Mouse (Mus musculus): Measurements from ENCODE around the gene Abtb1. TPM values are rescaled to one million over a fixed set of nuclear protein-coding genes. Genes with fewer than 3 reads are reported as not detected.

Abtb1 gene
- polyA plus RNA-seq, 1 experiment from 2014 or later, result 44.6 TPM

- H3K4me3 ChIP-seq (ENCODE audit: low read length), result no peak overlapping the region
Observed at GRCm38 (mm10) chr6:88857830-88858229, 16.0 kb upstream of the Abtb1 start.

DNA sequence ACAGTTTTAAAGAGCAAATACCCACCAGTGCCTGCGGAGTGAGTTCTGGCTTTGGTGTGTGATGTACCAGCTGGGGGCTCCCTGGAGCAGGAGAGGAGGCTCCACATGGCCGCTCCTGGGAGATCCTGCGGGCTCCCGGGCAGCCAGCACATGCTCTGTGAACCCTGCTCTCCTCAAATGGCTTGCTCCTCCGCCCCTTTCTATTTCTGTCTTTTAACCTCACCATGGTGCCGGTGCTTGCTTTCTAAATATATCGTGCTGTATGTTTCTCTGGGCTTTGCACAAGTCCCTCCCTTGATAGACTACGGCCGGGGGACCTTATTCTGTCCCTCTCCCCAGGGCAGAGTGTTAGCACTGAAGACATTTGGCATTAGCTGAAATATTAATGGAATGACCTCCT is 15.5 kb upstream of the Abtb1 start:
- Histone ChIP-seq H3K4me3 (ENCODE audit: low read length) (no peak overlapping the region), H3K27me3 (ENCODE audit: insufficient read depth, low read length) (no peaks in the 10 kb centered on the region), H3K9ac (replicated peaks; ENCODE audit: low read length) (no peak overlapping the region), H3K9me3 (ENCODE audit: low read length) (no peaks in the 10 kb centered on the region; the same call in 1 of the 2 replicates), H3K4me2 (replicated peaks; ENCODE audit: low read depth, low read length) (no peak overlapping the region), H3K27ac (ENCODE audit: low read length) (0 out of 2 replicates have a peak overlapping the region, but pooled peaks have one; percentile 5), H3K4me1 (ENCODE audit: insufficient read depth, low read length) (no peaks in the 10 kb centered on the region), H3K36me3 (ENCODE audit: insufficient read depth, low read length) (peaks cover 6% of the 10 kb centered on the region)
- WGBS, result 33% methylated on average over 9 of the region's 9 CpGs
- peak; percentile 47; the same call in 1 of the 2 replicates for ATAC-seq (ENCODE audit: low FRiP score, low TSS enrichment)

More at GRCm38 (mm10) chr6:88857830-88858229, 16.0 kb upstream of the Abtb1 start:
- Histone ChIP-seq H3K9ac (replicated peaks; ENCODE audit: low read length) (0 out of 2 replicates have a peak overlapping the region, but pooled peaks have one; percentile 24), H3K27me3 (ENCODE audit: insufficient read depth, low read length) (no peaks in the 10 kb centered on the region), H3K4me1 (ENCODE audit: insufficient read depth, low read length) (no peaks in the 10 kb centered on the region), H3K36me3 (ENCODE audit: insufficient read depth, low read length) (peaks cover 6% of the 10 kb centered on the region), H3K9me3 (ENCODE audit: low read length) (no peaks in the 10 kb centered on the region; the same call in 1 of the 2 replicates), H3K4me2 (replicated peaks; ENCODE audit: low read depth, low read length) (no peak overlapping the region), H3K27ac (ENCODE audit: low read length) (0 out of 2 replicates have a peak overlapping the region, but pooled peaks have one; percentile 5)
- no peak for ATAC-seq (ENCODE audit: low FRiP score, low TSS enrichment)
- WGBS, result 79% methylated on average over 6 of the region's 6 CpGs

- H3K27me3 ChIP-seq (ENCODE audit: insufficient read depth, low read length), result no peaks in the 10 kb centered on the region
- no peaks in the 10 kb centered on the region for H3K4me1 ChIP-seq (ENCODE audit: insufficient read depth, low read length)
- peaks cover 4% of the 10 kb centered on the region; the same call in 1 of the 2 replicates for H3K9me3 ChIP-seq (ENCODE audit: low read length)
- peaks cover 4% of the 10 kb centered on the region; the same call in 1 of the 2 replicates for H3K36me3 ChIP-seq (ENCODE audit: insufficient read depth, low read length)
- WGBS, result 22% methylated on average over 5 of the region's 5 CpGs
- no peak overlapping the region for H3K9ac ChIP-seq (replicated peaks; ENCODE audit: low read length)
- no peak for ATAC-seq (ENCODE audit: low FRiP score, low TSS enrichment)
- H3K27ac ChIP-seq (ENCODE audit: low read length), result no peak overlapping the region
- H3K4me2 ChIP-seq (replicated peaks; ENCODE audit: low read depth, low read length), result no peak overlapping the region
- no peak overlapping the region for H3K4me3 ChIP-seq (ENCODE audit: low read length)
Observed at GRCm38 (mm10) chr6:88855636-88856035, 13.9 kb upstream of the Abtb1 start.

GRCm38 (mm10) chr6:88854509-88854908 is 12.7 kb upstream of the Abtb1 start:
- Histone ChIP-seq H3K9me3 (ENCODE audit: low read length) (peaks cover 4% of the 10 kb centered on the region; the same call in 1 of the 2 replicates), H3K27ac (ENCODE audit: low read length) (no peak overlapping the region), H3K4me3 (ENCODE audit: low read length) (no peak overlapping the region), H3K9ac (replicated peaks; ENCODE audit: low read length) (no peak overlapping the region), H3K4me1 (ENCODE audit: insufficient read depth, low read length) (no peaks in the 10 kb centered on the region), H3K4me2 (replicated peaks; ENCODE audit: low read depth, low read length) (no peak overlapping the region), H3K27me3 (ENCODE audit: insufficient read depth, low read length) (no peaks in the 10 kb centered on the region), H3K36me3 (ENCODE audit: insufficient read depth, low read length) (peaks cover 4% of the 10 kb centered on the region; the same call in 1 of the 2 replicates)
- ATAC-seq (ENCODE audit: low FRiP score, low TSS enrichment), result no peak
- 74% methylated on average over 5 of the region's 5 CpGs for WGBS

- 88% methylated on average over 7 of the region's 7 CpGs for WGBS
- no peak overlapping the region for H3K4me2 ChIP-seq (replicated peaks; ENCODE audit: low read depth, low read length)
- H3K27me3 ChIP-seq (ENCODE audit: insufficient read depth, low read length), result no peaks in the 10 kb centered on the region
- H3K27ac ChIP-seq (ENCODE audit: low read length), result no peak overlapping the region
- ATAC-seq (ENCODE audit: low FRiP score, low TSS enrichment), result no peak
- H3K4me3 ChIP-seq (ENCODE audit: low read length), result no peak overlapping the region
- H3K9me3 ChIP-seq (ENCODE audit: low read length), result peaks cover 4% of the 10 kb centered on the region; the same call in 1 of the 2 replicates
- H3K9ac ChIP-seq (replicated peaks; ENCODE audit: low read length), result no peak overlapping the region
- peaks cover 4% of the 10 kb centered on the region; the same call in 1 of the 2 replicates for H3K36me3 ChIP-seq (ENCODE audit: insufficient read depth, low read length)
- H3K4me1 ChIP-seq (ENCODE audit: insufficient read depth, low read length), result no peaks in the 10 kb centered on the region
Observed at GRCm38 (mm10) chr6:88850034-88850433, 8.2 kb upstream of the Abtb1 start.

- H3K4me3 ChIP-seq (ENCODE audit: low read length), result no peak overlapping the region
- H3K9me3 ChIP-seq (ENCODE audit: low read length), result peaks cover 4% of the 10 kb centered on the region; the same call in 1 of the 2 replicates
- H3K9ac ChIP-seq (replicated peaks; ENCODE audit: low read length), result no peak overlapping the region
- no peak overlapping the region for H3K27ac ChIP-seq (ENCODE audit: low read length)
- no peak for ATAC-seq (ENCODE audit: low FRiP score, low TSS enrichment)
- H3K27me3 ChIP-seq (ENCODE audit: insufficient read depth, low read length), result no peaks in the 10 kb centered on the region
- 48% methylated on average over 3 of the region's 4 CpGs for WGBS
- no peak overlapping the region for H3K4me2 ChIP-seq (replicated peaks; ENCODE audit: low read depth, low read length)
- peaks cover 4% of the 10 kb centered on the region; the same call in 1 of the 2 replicates for H3K36me3 ChIP-seq (ENCODE audit: insufficient read depth, low read length)
- H3K4me1 ChIP-seq (ENCODE audit: insufficient read depth, low read length), result no peaks in the 10 kb centered on the region
Observed at GRCm38 (mm10) chr6:88849270-88849669, 7.5 kb upstream of the Abtb1 start.

DNA sequence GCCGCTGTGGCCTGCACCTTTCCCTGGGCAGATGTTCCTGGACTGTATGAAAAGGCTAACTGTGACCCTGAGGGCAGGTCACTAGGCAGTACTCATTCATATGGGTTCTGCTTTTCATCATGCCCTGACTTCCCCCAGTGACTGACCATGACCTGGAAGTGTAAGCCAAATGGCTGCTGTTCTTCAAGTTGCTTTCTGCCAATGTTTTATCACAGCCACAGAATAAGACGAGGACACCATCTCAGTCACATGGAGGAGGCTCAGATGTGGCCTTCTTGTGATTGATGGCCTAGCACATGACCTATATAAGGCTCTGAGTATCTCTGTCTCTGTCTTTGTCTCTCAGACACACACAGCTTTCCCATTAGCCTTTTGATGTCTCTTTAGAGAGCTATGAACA is 5.8 kb upstream of the Abtb1 start:
- Histone ChIP-seq H3K4me2 (replicated peaks; ENCODE audit: low read depth, low read length) (no peak overlapping the region), H3K9ac (replicated peaks; ENCODE audit: low read length) (no peak overlapping the region), H3K27me3 (ENCODE audit: insufficient read depth, low read length) (no peaks in the 10 kb centered on the region), H3K4me3 (ENCODE audit: low read length) (no peak overlapping the region), H3K36me3 (ENCODE audit: insufficient read depth, low read length) (peaks cover 4% of the 10 kb centered on the region; the same call in 1 of the 2 replicates), H3K27ac (ENCODE audit: low read length) (no peak overlapping the region), H3K9me3 (ENCODE audit: low read length) (peaks cover 4% of the 10 kb centered on the region; the same call in 1 of the 2 replicates), H3K4me1 (ENCODE audit: insufficient read depth, low read length) (peaks cover 11% of the 10 kb centered on the region)
- 74% methylated on average over 2 of the region's 2 CpGs for WGBS
- no peak for ATAC-seq (ENCODE audit: low FRiP score, low TSS enrichment)

- Histone ChIP-seq H3K27ac (ENCODE audit: low read length) (no peak overlapping the region), H3K9ac (replicated peaks; ENCODE audit: low read length) (no peak overlapping the region), H3K36me3 (ENCODE audit: insufficient read depth, low read length) (no peaks in the 10 kb centered on the region), H3K4me3 (ENCODE audit: low read length) (no peak overlapping the region), H3K9me3 (ENCODE audit: low read length) (no peaks in the 10 kb centered on the region), H3K4me2 (replicated peaks; ENCODE audit: low read depth, low read length) (no peak overlapping the region), H3K27me3 (ENCODE audit: insufficient read depth, low read length) (no peaks in the 10 kb centered on the region), H3K4me1 (ENCODE audit: insufficient read depth, low read length) (peaks cover 20% of the 10 kb centered on the region)
- 91% methylated on average over 7 of the region's 7 CpGs for WGBS
- no peak for ATAC-seq (ENCODE audit: low FRiP score, low TSS enrichment)
Observed at GRCm38 (mm10) chr6:88844901-88845565, 3.2 kb upstream of the Abtb1 start.

DNA sequence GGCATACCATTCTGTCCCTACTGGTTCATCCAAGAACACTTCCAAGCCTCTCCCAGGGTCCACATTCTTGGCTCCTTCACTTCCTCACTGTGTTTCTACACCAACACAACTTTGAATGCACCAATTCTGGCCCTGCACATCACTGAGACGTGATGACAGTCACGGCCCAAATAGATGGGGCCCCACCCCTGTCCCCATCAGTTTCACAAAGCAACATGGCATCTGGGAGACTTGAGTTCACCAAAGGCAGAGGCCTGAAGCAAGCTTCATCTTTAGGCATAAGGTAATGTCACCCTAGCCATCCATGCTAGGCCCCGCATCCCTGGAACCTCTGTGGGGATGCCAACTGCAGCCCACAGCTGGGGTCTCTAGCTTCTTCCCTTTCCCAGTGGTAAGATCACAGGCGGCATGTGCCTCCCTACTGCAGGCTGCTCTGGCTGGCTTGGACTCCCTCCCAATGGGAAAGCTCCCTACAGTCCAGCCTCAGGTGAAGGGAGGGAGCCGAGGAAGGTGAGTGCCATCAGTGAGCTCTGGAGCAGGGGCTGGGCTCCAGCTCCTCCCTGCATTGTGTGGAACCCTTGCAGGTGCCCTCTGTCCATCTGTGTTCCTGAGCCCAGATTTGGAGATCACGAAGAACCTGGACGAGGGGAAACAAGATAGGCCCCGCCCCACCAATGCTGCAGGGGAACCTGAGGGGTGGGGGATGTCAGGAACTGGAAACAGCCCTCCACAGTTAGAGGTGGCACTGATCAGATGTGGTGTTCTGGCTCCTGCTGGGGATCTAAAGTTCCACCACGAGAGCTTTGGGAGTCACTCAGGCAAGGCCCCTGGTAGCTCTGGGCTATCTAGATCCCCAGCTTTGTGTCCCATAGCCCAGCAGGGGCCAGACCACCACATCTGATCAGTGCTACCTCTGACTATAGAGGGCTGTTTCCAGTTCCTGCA is 2.3 kb upstream of the Abtb1 start:
- Histone ChIP-seq H3K36me3 (ENCODE audit: insufficient read depth, low read length) (0 out of 2 replicates have a peak, but pooled peaks cover 4% of the 10 kb centered on the region), H3K4me2 (replicated peaks; ENCODE audit: low read depth, low read length) (no peak overlapping the region), H3K9me3 (ENCODE audit: low read length) (no peaks in the 10 kb centered on the region), H3K27ac (ENCODE audit: low read length) (no peak overlapping the region), H3K4me3 (ENCODE audit: low read length) (no peak overlapping the region), H3K27me3 (ENCODE audit: insufficient read depth, low read length) (no peaks in the 10 kb centered on the region), H3K9ac (replicated peaks; ENCODE audit: low read length) (no peak overlapping the region), H3K4me1 (ENCODE audit: insufficient read depth, low read length) (peaks cover 20% of the 10 kb centered on the region)
- ATAC-seq (ENCODE audit: low FRiP score, low TSS enrichment), result no peak
- WGBS, result 78% methylated on average over 9 of the region's 9 CpGs
